Mouse (Mus musculus): ENCODE measurements around the gene Gucy1a1.
"Not testable (repeated sequence)": the region's sequence is repeated elsewhere in the genome, so short reads cannot be mapped to it uniquely, and the experiment has no call there.

The Gucy1a1 gene

GRCm38 (mm10) chr3:82145126-82145901 lies at the start of gene Gucy1a1:
TSS of gene Gucy1a1 (minus strand) at chr3:82145789.
- peak; percentile 21 for DNase-seq (ENCODE audit: low spot score)

- DNase-seq (ENCODE audit: low spot score): no peak
These were observed 46.1 kb upstream of the Gucy1a1 start for GRCm38 (mm10) chr3:82191559-82192245.

GRCm38 (mm10) chr3:82185626-82186025 lies 40.0 kb upstream of the Gucy1a1 start:
- DNase-seq (ENCODE audit: low spot score): no peak

- DNase-seq (ENCODE audit: low spot score): no peak
These were observed 35.9 kb upstream of the Gucy1a1 start for GRCm38 (mm10) chr3:82181500-82181899.

GRCm38 (mm10) chr3:82180253-82180652 lies 34.7 kb upstream of the Gucy1a1 start:
- DNase-seq (ENCODE audit: low spot score): peak; percentile 3

- DNase-seq (ENCODE audit: low spot score): no peak
These were observed 29.9 kb upstream of the Gucy1a1 start for GRCm38 (mm10) chr3:82175501-82175900.

GRCm38 (mm10) chr3:82167064-82167463 lies 21.5 kb upstream of the Gucy1a1 start:
- peak; percentile 5 for DNase-seq (ENCODE audit: low spot score)

- no peak for DNase-seq (ENCODE audit: low spot score)
These were observed 20.3 kb upstream of the Gucy1a1 start for GRCm38 (mm10) chr3:82165937-82166336.

GRCm38 (mm10) chr3:82162992-82163391 lies 17.4 kb upstream of the Gucy1a1 start:
- not testable (repeated sequence) for DNase-seq (ENCODE audit: low spot score)

GRCm38 (mm10) chr3:82145978-82146377 lies 389 bp upstream of the Gucy1a1 start:
- DNase-seq (ENCODE audit: low spot score): no peak

GRCm38 (mm10) chr3:82144725-82145125 lies 864 bp downstream of the Gucy1a1 start:
- peak; percentile 5 for DNase-seq (ENCODE audit: low spot score)

- DNase-seq (ENCODE audit: low spot score): no peak
These were observed 4.8 kb downstream of the Gucy1a1 start for GRCm38 (mm10) chr3:82140781-82141180.

- DNase-seq (ENCODE audit: low spot score): no peak
These were observed 7.5 kb downstream of the Gucy1a1 start for GRCm38 (mm10) chr3:82138002-82138667.

- no peak for DNase-seq (ENCODE audit: low spot score)
These were observed 10.1 kb downstream of the Gucy1a1 start for GRCm38 (mm10) chr3:82135483-82135882.

GRCm38 (mm10) chr3:82129258-82129657 lies 16.3 kb downstream of the Gucy1a1 start:
- no peak for DNase-seq (ENCODE audit: low spot score)

- DNase-seq (ENCODE audit: low spot score): no peak
These were observed 21.0 kb downstream of the Gucy1a1 start for GRCm38 (mm10) chr3:82124567-82124966.

- peak; percentile 55 for DNase-seq (ENCODE audit: low spot score)
These were observed 26.7 kb downstream of the Gucy1a1 start for GRCm38 (mm10) chr3:82118916-82119315.

- DNase-seq (ENCODE audit: low spot score): peak; percentile 52
These were observed 33.1 kb downstream of the Gucy1a1 start for GRCm38 (mm10) chr3:82112439-82112838.

GRCm38 (mm10) chr3:82111986-82112385 lies 33.6 kb downstream of the Gucy1a1 start:
- peak; percentile 34 for DNase-seq (ENCODE audit: low spot score)

- DNase-seq (ENCODE audit: low spot score): no peak
These were observed 36.6 kb downstream of the Gucy1a1 start for GRCm38 (mm10) chr3:82108951-82109350.

- no peak for DNase-seq (ENCODE audit: low spot score)
These were observed 41.4 kb downstream of the Gucy1a1 start for GRCm38 (mm10) chr3:82104229-82104628.

GRCm38 (mm10) chr3:82099127-82099526 lies 46.5 kb downstream of the Gucy1a1 start:
- DNase-seq (ENCODE audit: low spot score): no peak

GRCm38 (mm10) chr3:82096801-82097200 lies 48.8 kb downstream of the Gucy1a1 start:
- no peak for DNase-seq (ENCODE audit: low spot score)

Data from testis, postnatal 14 days (tissue).